10 mouse cellular contexts compared by ENCODE assay signal in the genomic region with DNA sequence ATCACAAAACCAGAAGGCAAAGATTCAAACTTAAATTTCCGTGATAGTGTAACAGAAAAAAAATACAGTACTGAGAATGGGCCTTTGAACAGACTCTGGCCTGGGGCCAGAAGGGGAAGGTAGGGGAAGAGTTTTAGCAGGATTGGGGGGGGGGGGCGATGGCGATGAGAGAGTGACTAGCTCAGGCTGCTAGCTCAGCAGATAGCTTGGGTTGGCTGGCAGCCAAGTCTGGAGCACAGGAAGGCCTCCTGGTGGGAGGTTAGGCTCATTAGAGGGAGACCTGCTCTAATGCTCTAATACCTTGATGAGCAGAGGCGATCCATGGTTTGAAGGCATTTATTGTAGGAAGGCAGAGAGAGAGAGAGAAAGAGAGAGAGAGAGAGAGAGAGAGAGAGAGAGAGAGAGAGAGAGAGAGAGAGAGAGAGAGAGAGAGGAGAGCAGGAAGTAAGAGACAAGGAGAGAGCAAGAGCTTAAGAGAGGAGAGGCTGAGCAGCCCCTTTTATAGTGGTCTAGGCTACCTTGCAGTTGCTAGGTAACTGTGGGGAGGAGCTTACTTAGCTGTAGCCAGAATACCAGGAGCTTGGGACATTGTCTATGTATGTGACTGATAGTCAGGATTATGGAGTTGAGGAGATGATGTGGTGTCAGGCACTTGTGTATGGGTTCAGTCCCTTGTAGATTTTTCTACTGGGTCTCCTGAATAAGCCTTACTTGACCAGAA.
A peak's percentile ranks its signal among the peaks of the same experiment; 100 is the strongest.
DNase-seq lines count a peak whose midpoint lies in the region; ATAC-seq and TF ChIP-seq lines count a peak whose summit lies in the region.
"Had no signal": no experiment of that assay in that cellular context is flagged by ENCODE, and none has a peak within 500 bp of the region (broad histone marks: within the 10 kb centered on the region; RNA-seq: fewer than 3 reads in every experiment).

No protein-coding gene starts in this region.

- H3K4me1 ChIP-seq in lung, adult 2 months (ENCODE audit: control insufficient read depth, insufficient read depth, low read length), result no peaks in the 10 kb centered on the region
- H3K4me1 ChIP-seq in forebrain, embryonic 12.5 days, result no peaks in the 10 kb centered on the region; the same call in 1 of the 2 replicates
- H3K4me1 ChIP-seq in limb, embryonic 11.5 days (ENCODE audit: control insufficient read depth, insufficient read depth, low read length), result no peaks in the 10 kb centered on the region
- H3K4me1 ChIP-seq in thymus, adult 2 months (replicated peaks; ENCODE audit: control insufficient read depth, insufficient read depth, low read length), result no peaks in the 10 kb centered on the region; the same call in 1 of the 2 replicates
- H3K4me1 ChIP-seq: embryonic facial prominence, embryonic 15.5 days; lung, embryonic 15.5 days had no signal

- H3K27ac ChIP-seq in forebrain, embryonic 12.5 days, result no peak overlapping the region
- H3K27ac ChIP-seq in limb, embryonic 11.5 days (replicated peaks; ENCODE audit: low read depth, low read length), result no peak overlapping the region
- H3K27ac ChIP-seq in thymus, adult 2 months (ENCODE audit: control insufficient read depth, insufficient read depth, low read length), result no peak overlapping the region
- H3K27ac ChIP-seq: embryonic facial prominence, embryonic 15.5 days; lung, embryonic 15.5 days had no signal

- no peaks in the 10 kb centered on the region for H3K9me3 ChIP-seq in forebrain, embryonic 12.5 days
- H3K9me3 ChIP-seq in limb, embryonic 11.5 days (ENCODE audit: control insufficient read depth, low read length), result no peaks in the 10 kb centered on the region
- H3K9me3 ChIP-seq: embryonic facial prominence, embryonic 15.5 days; lung, embryonic 15.5 days had no signal

- no peak overlapping the region for H3K4me2 ChIP-seq in forebrain, embryonic 12.5 days
- no peak overlapping the region for H3K4me2 ChIP-seq in limb, embryonic 11.5 days (ENCODE audit: low read depth, severe bottlenecking)
- H3K4me2 ChIP-seq: embryonic facial prominence, embryonic 15.5 days; lung, embryonic 15.5 days had no signal

- H3K4me3 ChIP-seq in lung, adult 2 months (replicated peaks; ENCODE audit: extremely low read depth, low read depth, low read length), result no peak overlapping the region
- no peak overlapping the region for H3K4me3 ChIP-seq in forebrain, embryonic 12.5 days (replicated peaks)
- H3K4me3 ChIP-seq in limb, embryonic 11.5 days (ENCODE audit: low read depth, low read length), result no peak overlapping the region
- H3K4me3 ChIP-seq in thymus, adult 2 months (ENCODE audit: control insufficient read depth, insufficient read depth, low read length), result no peak overlapping the region
- H3K4me3 ChIP-seq: embryonic facial prominence, embryonic 15.5 days; lung, embryonic 15.5 days had no signal

- no peak for TF ChIP-seq POLR2A in lung, adult 2 months (IDR thresholded peaks at IDR 0.05; ENCODE audit: borderline replicate concordance, extremely low read depth, low read depth, low read length)
- TF ChIP-seq POLR2A in thymus, adult 2 months (IDR thresholded peaks at IDR 0.05; ENCODE audit: control insufficient read depth, extremely low read depth, insufficient read depth, low read length, poor library complexity), result no peak

- peak; percentile 48 for DNase-seq in adrenal gland, postnatal 10 days
- DNase-seq in adrenal gland, adult 2 months, result no peak
- DNase-seq in lung, postnatal 36 days, result peak; percentile 2
- DNase-seq in lung, adult 2 months, result no peak
- peak; percentile 60 for DNase-seq in limb, embryonic 11.5 days (ENCODE audit: low spot score)
- DNase-seq in thymus, adult 2 months, result no peak

- TF ChIP-seq CTCF in lung, adult 2 months (IDR thresholded peaks at IDR 0.05; ENCODE audit: insufficient read depth, low read length), result no peak
- TF ChIP-seq CTCF in thymus, adult 2 months (IDR thresholded peaks at IDR 0.05; ENCODE audit: borderline replicate concordance, control insufficient read depth, extremely low read depth, insufficient read depth, low read length, poor library complexity), result no peak

- no peaks in the 10 kb centered on the region for H3K27me3 ChIP-seq in forebrain, embryonic 12.5 days
- no peaks in the 10 kb centered on the region for H3K27me3 ChIP-seq in limb, embryonic 11.5 days (ENCODE audit: control insufficient read depth, insufficient read depth, low read length)
- no peaks in the 10 kb centered on the region for H3K27me3 ChIP-seq in thymus, adult 2 months (ENCODE audit: control insufficient read depth, insufficient read depth, low read length)
- H3K27me3 ChIP-seq: embryonic facial prominence, embryonic 15.5 days; lung, embryonic 15.5 days had no signal

- no peaks in the 10 kb centered on the region for H3K36me3 ChIP-seq in forebrain, embryonic 12.5 days (replicated peaks)
- H3K36me3 ChIP-seq in limb, embryonic 11.5 days (ENCODE audit: control insufficient read depth, insufficient read depth, low read length), result no peaks in the 10 kb centered on the region
- no peaks in the 10 kb centered on the region for H3K36me3 ChIP-seq in thymus, adult 2 months (ENCODE audit: control insufficient read depth, insufficient read depth, low read length)
- H3K36me3 ChIP-seq: embryonic facial prominence, embryonic 15.5 days; lung, embryonic 15.5 days had no signal

- WGBS in lung, adult 2 months, result 27% methylated on average over 4 of the region's 4 CpGs
- WGBS in forebrain, embryonic 12.5 days, result 26% methylated on average over 2 of the region's 4 CpGs
- WGBS in limb, embryonic 11.5 days, result 21% methylated on average over 4 of the region's 4 CpGs
- WGBS in thymus, adult 2 months, result 37% methylated on average over 4 of the region's 4 CpGs

- H3K9ac ChIP-seq in forebrain, embryonic 12.5 days, result no peak overlapping the region
- no peak overlapping the region for H3K9ac ChIP-seq in limb, embryonic 11.5 days (ENCODE audit: low read length)
- H3K9ac ChIP-seq: embryonic facial prominence, embryonic 15.5 days; lung, embryonic 15.5 days had no signal

- peak; percentile 78; the same call in 1 of the 2 replicates for ATAC-seq in forebrain, embryonic 12.5 days (ENCODE audit: low FRiP score)
- ATAC-seq in limb, embryonic 11.5 days (ENCODE audit: insufficient number of reproducible peaks, low FRiP score, low TSS enrichment, low read depth), result peak; percentile 72; the same call in 1 of the 2 replicates
- no peak for ATAC-seq in granulocyte monocyte progenitor cell, adult 5-6 weeks (replicated peaks; ENCODE audit: poor library complexity, severe bottlenecking)

Comparison
In these comparisons a context has a peak if more than half of its experiments do, and no peak if none do; other contexts are left out.
1. DNase-seq: peak in adrenal gland, postnatal 10 days (single experiment), lung, postnatal 36 days (single experiment) and limb, embryonic 11.5 days (single experiment); none in adrenal gland, adult 2 months (single experiment), lung, adult 2 months (single experiment) and thymus, adult 2 months (single experiment).